Mouse (Mus musculus): ENCODE data around the gene Mpc1.

GRCm38 (mm10) chr17:8239561-8239960, 43.1 kb upstream of the Mpc1 start:
- TF ChIP-seq MEF2A (IDR thresholded peaks at IDR 0.05; ENCODE audit: borderline replicate concordance, low read depth, low read length) (no peak), POLR2A (IDR thresholded peaks at IDR 0.05; ENCODE audit: low read depth, low read length) (no peak), ETS1 (conservative IDR thresholded peaks at IDR 0.05; ENCODE audit: low read depth, low read length) (no peak), ZC3H11A (IDR thresholded peaks at IDR 0.05; ENCODE audit: low read depth, low read length) (no peak), TCF12 (IDR thresholded peaks at IDR 0.05; ENCODE audit: low read depth, low read length) (no peak), EP300 (IDR thresholded peaks at IDR 0.05; ENCODE audit: low read length) (no peak), CTCF (conservative IDR thresholded peaks at IDR 0.05 in 1 of 2, IDR thresholded peaks at IDR 0.05 in 1 of 2; ENCODE audit: low read depth in 2 of 2, low read length in 2 of 2) (no peak), ZKSCAN1 (IDR thresholded peaks at IDR 0.05; ENCODE audit: borderline replicate concordance, low read depth, low read length) (no peak), KAT2A (IDR thresholded peaks at IDR 0.05; ENCODE audit: insufficient replicate concordance, low read length) (no peak), GABPA (IDR thresholded peaks at IDR 0.05; ENCODE audit: insufficient replicate concordance, low read depth, low read length) (no peak), MXI1 (IDR thresholded peaks at IDR 0.05; ENCODE audit: low read depth, low read length) (no peak), ELF1 (IDR thresholded peaks at IDR 0.05; ENCODE audit: low read depth, low read length) (no peak), RAD21 (IDR thresholded peaks at IDR 0.05; ENCODE audit: low read depth, low read length) (no peak), SMC3 (IDR thresholded peaks at IDR 0.05; ENCODE audit: low read depth, low read length) (no peak)

All from CH12.LX (cell line).